Mouse (Mus musculus): ENCODE results near the gene Setd1b. TPM values are rescaled to one million over a fixed set of nuclear protein-coding genes. Genes with fewer than 3 reads are reported as not detected.

The Setd1b gene
- total and polyA plus RNA-seq, 3 experiments, result 0.50 to 9.1 (median 2.3) TPM

DNA sequence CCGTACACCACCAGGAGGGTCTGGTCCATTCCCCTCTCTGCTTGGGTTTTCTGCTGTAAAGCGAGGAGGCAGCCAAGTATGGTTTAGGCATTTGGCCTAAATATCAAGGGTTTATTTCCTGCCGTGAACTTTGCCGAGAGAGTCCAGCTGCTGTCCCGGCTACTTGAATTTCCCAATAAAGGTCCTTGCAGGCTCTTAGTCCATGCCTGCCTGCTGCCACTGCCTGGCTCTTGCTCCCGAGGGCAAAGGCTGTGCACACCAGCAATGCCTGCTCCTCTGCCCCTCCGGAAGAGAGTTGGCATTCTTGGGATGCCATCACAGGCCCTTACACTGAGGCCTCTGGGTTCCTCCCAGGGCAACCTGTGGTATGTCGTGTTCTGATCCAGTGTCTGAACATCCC is 38.4 kb upstream of the Setd1b start:
- Histone ChIP-seq H3K4me1 (ENCODE audit: control insufficient read depth in 1 of 2, insufficient read depth in 2 of 2) (peaks cover 0 to 5% of the 10 kb centered on the region in 2 experiments; a peak in 2 of 4 replicates), H3K9me3 (replicated peaks; ENCODE audit: low read length) (no peaks in the 10 kb centered on the region), H3K27ac (ENCODE audit: insufficient read depth, low read depth) (no peak overlapping the region), H3K4me3 (replicated peaks in 1 of 3; ENCODE audit: low read depth in 2 of 3, low read length in 2 of 3, poor library complexity in 1 of 3) (no peak overlapping the region), H3K79me2 (replicated peaks; ENCODE audit: control insufficient read depth, extremely low read depth, insufficient read depth, poor library complexity, severe bottlenecking) (no peaks in the 10 kb centered on the region), H3K4me2 (ENCODE audit: insufficient read depth, low read depth, poor library complexity, severe bottlenecking) (no peak overlapping the region), H3K36me3 (replicated peaks in 1 of 2; ENCODE audit: control insufficient read depth in 1 of 2, insufficient read depth in 1 of 2, low read length in 1 of 2) (peaks cover 0 to 56% of the 10 kb centered on the region in 2 experiments), H3K9ac (ENCODE audit: insufficient read depth, low read depth) (no peak overlapping the region), H3K27me3 (replicated peaks) (no peaks in the 10 kb centered on the region)
- dilution Hi-C loops (cut with MboI; ENCODE audit: extremely low pct_ligation_motif_present, extremely low pct_unique_long_range_greater_than_20kb, low sequenced_read_pairs) (no loop called here), in situ Hi-C loops (cut with MboI; ENCODE audit: low pct_ligation_motif_present, low pct_unique_long_range_greater_than_20kb, low sequenced_read_pairs) (no loop called here)
- TF ChIP-seq RCOR1 (conservative IDR thresholded peaks at IDR 0.05; ENCODE audit: low read depth, low read length), result no peak
- no peak for TF ChIP-seq SIN3A (IDR thresholded peaks at IDR 0.05; ENCODE audit: low read length)
- TF ChIP-seq NRF1 (IDR thresholded peaks at IDR 0.05; ENCODE audit: low read depth, low read length), result no peak
- no peak for TF ChIP-seq ZMIZ1 (IDR thresholded peaks at IDR 0.05; ENCODE audit: low read depth, low read length)
- TF ChIP-seq TBP (conservative IDR thresholded peaks at IDR 0.05; ENCODE audit: low read depth, low read length), result no peak
- TF ChIP-seq POLR2A (IDR thresholded peaks at IDR 0.05; ENCODE audit: low read depth, low read length), result no peak
- TF ChIP-seq TCF12 (IDR thresholded peaks at IDR 0.05; ENCODE audit: low read depth, low read length), result no peak
- TF ChIP-seq KAT2A (IDR thresholded peaks at IDR 0.05; ENCODE audit: insufficient replicate concordance, low read length), result no peak
- no peak for TF ChIP-seq MAX (IDR thresholded peaks at IDR 0.05; ENCODE audit: low read length)
- TF ChIP-seq USF1 (IDR thresholded peaks at IDR 0.05; ENCODE audit: low read depth, low read length), result no peak
- no peak for TF ChIP-seq EP300 (IDR thresholded peaks at IDR 0.05; ENCODE audit: low read length)
- no peak for TF ChIP-seq SMC3 (IDR thresholded peaks at IDR 0.05; ENCODE audit: low read depth, low read length)
- no peak for TF ChIP-seq UBTF (IDR thresholded peaks at IDR 0.05; ENCODE audit: low read depth, low read length)
- TF ChIP-seq CHD2 (IDR thresholded peaks at IDR 0.05; ENCODE audit: low read length), result no peak
- no peak for TF ChIP-seq HCFC1 (IDR thresholded peaks at IDR 0.05; ENCODE audit: low read depth, low read length)
- no peak for DNase-seq (ENCODE audit: extremely low read depth)

DNA sequence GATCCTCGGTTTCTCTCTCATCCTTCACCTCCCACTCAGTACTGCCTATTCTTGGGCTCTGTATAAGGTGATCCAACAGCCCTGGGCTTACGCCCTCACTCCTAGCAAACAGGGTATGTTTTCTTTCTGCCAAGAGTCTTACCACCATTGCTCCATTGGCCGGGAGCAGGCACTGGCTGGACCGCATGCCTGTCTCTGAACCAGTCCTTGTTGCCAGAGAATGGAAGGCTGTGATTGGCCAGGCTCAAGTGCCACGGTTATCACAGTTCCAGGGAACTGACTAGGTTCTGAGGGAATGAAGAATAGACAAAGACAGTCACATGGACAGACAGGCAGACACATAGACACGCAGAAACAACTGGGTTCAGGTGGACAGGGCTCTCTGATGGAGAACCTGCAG is 37.2 kb upstream of the Setd1b start:
- in situ Hi-C loops (cut with MboI; ENCODE audit: low pct_ligation_motif_present, low pct_unique_long_range_greater_than_20kb, low sequenced_read_pairs) (no loop called here), dilution Hi-C loops (cut with MboI; ENCODE audit: extremely low pct_ligation_motif_present, extremely low pct_unique_long_range_greater_than_20kb, low sequenced_read_pairs) (no loop called here)
- H3K27me3 ChIP-seq (replicated peaks), result no peaks in the 10 kb centered on the region
- no peak overlapping the region for H3K4me2 ChIP-seq (ENCODE audit: insufficient read depth, low read depth, poor library complexity, severe bottlenecking)
- TF ChIP-seq E2F4 (IDR thresholded peaks at IDR 0.05; ENCODE audit: insufficient replicate concordance, low read depth, low read length) (no peak), RAD21 (IDR thresholded peaks at IDR 0.05; ENCODE audit: low read depth, low read length) (no peak)
- no peak overlapping the region for H3K4me3 ChIP-seq (replicated peaks in 1 of 3; ENCODE audit: low read depth in 2 of 3, low read length in 2 of 3, poor library complexity in 1 of 3)
- no peak overlapping the region for H3K27ac ChIP-seq (ENCODE audit: insufficient read depth, low read depth)
- H3K9me3 ChIP-seq (replicated peaks; ENCODE audit: low read length), result no peaks in the 10 kb centered on the region
- peaks cover 0 to 10% of the 10 kb centered on the region in 2 experiments; a peak in 2 of 4 replicates for H3K4me1 ChIP-seq (ENCODE audit: control insufficient read depth in 1 of 2, insufficient read depth in 2 of 2)
- H3K9ac ChIP-seq (ENCODE audit: insufficient read depth, low read depth), result no peak overlapping the region
- DNase-seq (ENCODE audit: extremely low read depth), result no peak
- peaks cover 0 to 50% of the 10 kb centered on the region in 2 experiments for H3K36me3 ChIP-seq (replicated peaks in 1 of 2; ENCODE audit: control insufficient read depth in 1 of 2, insufficient read depth in 1 of 2, low read length in 1 of 2)
- no peaks in the 10 kb centered on the region for H3K79me2 ChIP-seq (replicated peaks; ENCODE audit: control insufficient read depth, extremely low read depth, insufficient read depth, poor library complexity, severe bottlenecking)
